Mouse (Mus musculus) testis, adult 2 months (tissue): ENCODE results near the gene Ankrd12. TPM values are rescaled to one million over a fixed set of nuclear protein-coding genes. Genes with fewer than 3 reads are reported as not detected.
"Not testable (repeated sequence)": the region's sequence is repeated elsewhere in the genome, so short reads cannot be mapped to it uniquely, and the experiment has no call there.

Experiments
- H3K27ac ChIP-seq: fragments of 200-500 bp; 2 replicates; pipeline ENCODE4 v1.5.1; 2012; ENCODE audit warnings: low read depth, low read length; ENCODE audit not compliant: control insufficient read depth, insufficient read depth
- H3K27me3 ChIP-seq: fragments of 200-500 bp; 2 replicates; pipeline ENCODE4 v1.6.1; 2012; ENCODE audit warnings: mild to moderate bottlenecking, low read length, moderate library complexity; ENCODE audit not compliant: control insufficient read depth, insufficient read depth
- H3K36me3 ChIP-seq: fragments of 200-500 bp; 2 replicates; pipeline ENCODE4 v1.6.1; 2012; ENCODE audit warnings: mild to moderate bottlenecking, low read length; ENCODE audit not compliant: control insufficient read depth, insufficient read depth
- H3K4me1 ChIP-seq: fragments of 200-500 bp; 2 replicates; pipeline ENCODE4 v1.6.1; 2012; ENCODE audit warnings: low read length; ENCODE audit not compliant: control insufficient read depth, insufficient read depth
- H3K4me3 ChIP-seq: fragments of 200-500 bp; 2 replicates; pipeline ENCODE4 v1.5.1; 2012; ENCODE audit warnings: low read depth, mild to moderate bottlenecking, low read length, moderate library complexity, mixed read lengths; ENCODE audit not compliant: control insufficient read depth
- CTCF ChIP-seq: fragments of 200-500 bp; IDR thresholded peaks from 2 replicates; pipeline ENCODE4 v1.5.1; 2012; ENCODE audit warnings: low read depth, mild to moderate bottlenecking, inconsistent platforms, low read length, moderate library complexity; ENCODE audit not compliant: control insufficient read depth, insufficient read depth, insufficient replicate concordance
- POLR2A ChIP-seq: fragments of 200-500 bp; IDR thresholded peaks from 2 replicates; pipeline ENCODE4 v1.6.1; 2012; ENCODE audit warnings: low read depth, mild to moderate bottlenecking, inconsistent platforms, low read length, moderate library complexity; ENCODE audit not compliant: control insufficient read depth
- polyA plus RNA-seq: library from polyadenylated mRNA; depleted of rRNA; stranded (reverse); fragments of >200 nt; gene quantifications from 2 replicates; pipeline ENCODE4 v1.2.3, GENCODE M21; 2012

Gene Ankrd12
- polyA plus RNA-seq, 1 experiment = 11.0 TPM

DNA sequence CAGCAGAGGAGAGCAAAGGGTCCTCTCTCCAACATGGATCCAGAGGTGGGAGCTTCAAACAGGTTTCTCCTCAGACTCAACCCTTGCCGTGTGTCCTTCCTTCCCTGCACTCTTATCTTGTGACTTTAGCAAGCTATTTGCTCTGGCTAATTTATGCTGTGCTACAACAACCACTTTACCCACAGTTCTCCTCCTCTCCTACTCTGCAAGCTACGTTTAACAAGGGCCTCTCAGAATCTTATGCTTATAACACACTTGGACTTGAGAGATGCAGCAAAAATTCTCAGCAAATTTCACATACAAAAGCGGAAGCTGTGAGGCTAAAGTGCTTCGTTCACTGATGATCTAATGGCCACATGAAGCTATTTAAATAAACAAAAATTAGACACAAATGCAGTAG is 23.5 kb downstream of the Ankrd12 start:
- no peaks in the 10 kb centered on the region for H3K36me3 ChIP-seq
- TF ChIP-seq CTCF (no peak), POLR2A (no peak)
- no peak overlapping the region for H3K4me3 ChIP-seq
- H3K27me3 ChIP-seq = no peaks in the 10 kb centered on the region
- no peak overlapping the region for H3K27ac ChIP-seq
- H3K4me1 ChIP-seq = no peaks in the 10 kb centered on the region

DNA sequence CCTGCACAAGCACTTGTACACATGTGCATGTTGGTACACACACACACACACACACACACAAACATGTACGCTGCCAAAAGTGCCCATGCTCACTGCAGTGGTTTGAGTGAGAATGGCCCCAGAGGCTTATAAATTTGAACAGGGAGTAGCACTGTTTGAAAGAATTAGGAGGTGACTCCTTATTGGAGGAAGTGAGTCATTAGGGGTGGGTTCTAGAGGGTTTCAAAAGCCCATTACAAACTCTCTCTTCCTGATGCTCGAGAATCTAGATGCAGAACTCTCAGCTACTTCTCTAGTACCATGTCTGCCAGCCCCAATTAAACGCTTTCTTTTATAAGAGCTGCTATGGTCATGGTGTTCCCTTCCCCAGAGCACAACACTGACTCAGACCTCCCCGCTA is 28.1 kb downstream of the Ankrd12 start:
- Histone ChIP-seq H3K27me3 (no peaks in the 10 kb centered on the region), H3K36me3 (no peaks in the 10 kb centered on the region), H3K27ac (no peak overlapping the region), H3K4me3 (no peak overlapping the region), H3K4me1 (no peaks in the 10 kb centered on the region)
- no peak for TF ChIP-seq POLR2A
- TF ChIP-seq CTCF = no peak

DNA sequence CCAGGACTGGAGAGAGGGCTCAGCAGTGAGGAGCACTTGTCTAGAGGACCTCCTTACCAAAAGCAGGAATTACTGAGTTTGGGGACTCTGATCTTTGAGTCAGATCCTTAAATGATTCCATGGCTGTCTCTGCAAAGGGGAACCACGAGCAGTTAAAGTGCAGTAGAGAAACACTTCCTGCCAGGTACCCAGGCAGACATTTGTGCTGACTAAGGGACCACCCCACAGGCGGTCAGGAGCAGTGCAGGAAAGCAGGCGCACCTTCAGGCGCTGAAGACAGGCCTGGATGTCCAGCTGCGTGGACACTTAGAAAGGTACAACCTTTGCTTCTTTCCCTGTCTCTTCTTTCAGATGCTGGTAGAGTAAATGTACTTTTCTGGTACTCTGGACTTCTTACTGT is 28.7 kb downstream of the Ankrd12 start:
- H3K4me3 ChIP-seq = no peak overlapping the region
- H3K36me3 ChIP-seq = no peaks in the 10 kb centered on the region
- no peak for TF ChIP-seq CTCF
- no peak for TF ChIP-seq POLR2A
- no peaks in the 10 kb centered on the region for H3K27me3 ChIP-seq
- no peak overlapping the region for H3K27ac ChIP-seq
- H3K4me1 ChIP-seq = no peaks in the 10 kb centered on the region

DNA sequence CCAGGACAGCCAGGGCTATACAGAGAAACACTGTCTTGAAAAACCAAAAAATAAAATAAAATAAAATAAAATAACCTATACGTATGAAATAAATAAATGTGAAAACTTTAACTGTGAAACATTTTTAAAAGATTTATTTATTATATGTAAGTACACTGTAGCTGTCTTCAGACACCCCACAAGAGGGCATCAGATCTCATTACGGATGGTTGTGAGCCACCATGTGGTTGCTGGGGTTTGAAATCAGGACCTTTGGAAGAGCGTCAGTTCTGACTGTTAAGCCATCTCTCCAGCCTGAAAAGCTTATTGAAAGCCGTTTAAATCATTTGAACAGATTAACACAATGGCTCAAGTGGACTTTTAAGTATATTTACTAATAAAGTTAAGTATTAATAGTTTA is 33.2 kb downstream of the Ankrd12 start:
- H3K4me1 ChIP-seq, H3K27ac ChIP-seq, H3K27me3 ChIP-seq, H3K4me3 ChIP-seq, H3K36me3 ChIP-seq: not testable (repeated sequence)

DNA sequence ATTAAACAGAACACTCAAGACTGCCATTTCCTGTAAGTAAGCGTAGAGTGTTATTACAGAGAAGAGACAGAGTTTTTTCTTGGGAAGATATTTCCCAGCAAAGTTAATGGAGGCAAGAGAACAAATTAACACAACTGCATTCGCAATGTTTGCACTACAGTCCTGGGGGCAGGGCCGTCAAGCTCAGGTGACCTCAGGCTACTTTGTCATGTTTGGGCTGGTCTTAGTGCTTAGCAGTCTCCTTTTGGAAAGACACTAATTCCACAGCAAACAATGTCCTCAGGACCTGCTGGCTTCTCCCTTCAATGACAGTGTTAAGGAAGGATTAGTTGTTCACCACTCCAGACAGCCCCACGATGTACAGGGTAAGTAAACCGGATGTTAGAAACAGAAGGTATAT is 35.9 kb downstream of the Ankrd12 start:
- H3K4me1 ChIP-seq = no peaks in the 10 kb centered on the region

DNA sequence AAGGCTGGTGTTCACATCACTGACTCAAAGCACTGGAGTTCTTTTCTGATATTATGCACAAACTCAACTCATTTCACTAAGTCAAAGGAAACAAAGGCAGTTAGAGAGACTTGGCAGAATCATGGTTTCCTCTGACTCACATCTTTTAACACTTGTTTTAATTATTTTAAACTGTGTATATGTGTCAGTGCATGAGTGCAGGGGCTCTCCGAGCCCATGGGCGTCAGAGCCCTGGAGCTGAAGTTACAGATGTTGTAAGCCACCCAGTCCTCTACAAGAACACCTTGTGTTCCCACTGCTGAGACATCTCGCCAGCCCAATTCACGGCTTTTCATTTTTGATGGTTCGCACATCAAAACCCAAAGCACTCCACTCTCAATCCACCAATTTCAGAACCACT is 43.6 kb downstream of the Ankrd12 start:
- H3K27ac ChIP-seq = no peak overlapping the region
- no peak overlapping the region for H3K4me3 ChIP-seq
- H3K4me1 ChIP-seq = no peaks in the 10 kb centered on the region
- H3K36me3 ChIP-seq = no peaks in the 10 kb centered on the region
- TF ChIP-seq POLR2A (no peak), CTCF (no peak)
- H3K27me3 ChIP-seq = no peaks in the 10 kb centered on the region

More for the DNA sequence above, 35.9 kb downstream of the Ankrd12 start:
- Histone ChIP-seq H3K4me3 (no peak overlapping the region), H3K36me3 (no peaks in the 10 kb centered on the region), H3K27ac (no peak overlapping the region), H3K27me3 (no peaks in the 10 kb centered on the region)
- no peak for TF ChIP-seq CTCF
- TF ChIP-seq POLR2A = no peak

DNA sequence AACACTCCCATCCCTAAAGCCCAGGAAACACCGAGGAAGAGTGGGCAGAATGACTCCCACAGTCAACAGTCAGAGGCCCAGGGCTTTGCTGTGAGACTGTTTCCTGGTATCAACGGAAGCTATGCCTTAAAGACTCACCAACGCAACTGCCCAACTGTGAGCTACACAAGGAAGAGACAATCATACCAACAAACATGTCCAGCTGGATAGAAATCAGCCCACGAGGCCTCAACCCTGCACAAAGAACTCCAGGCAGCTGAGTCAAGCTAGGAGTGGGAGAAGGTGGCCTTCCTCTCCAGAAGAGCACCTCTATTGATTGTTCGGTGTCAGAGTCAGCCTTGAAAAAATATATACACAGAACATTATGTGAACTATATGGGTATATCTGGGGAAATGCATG is 44.9 kb downstream of the Ankrd12 start:
- no peaks in the 10 kb centered on the region for H3K27me3 ChIP-seq
- H3K27ac ChIP-seq = no peak overlapping the region
- H3K4me3 ChIP-seq = no peak overlapping the region
- no peaks in the 10 kb centered on the region for H3K36me3 ChIP-seq
- TF ChIP-seq POLR2A = no peak
- TF ChIP-seq CTCF = no peak
- H3K4me1 ChIP-seq = no peaks in the 10 kb centered on the region

DNA sequence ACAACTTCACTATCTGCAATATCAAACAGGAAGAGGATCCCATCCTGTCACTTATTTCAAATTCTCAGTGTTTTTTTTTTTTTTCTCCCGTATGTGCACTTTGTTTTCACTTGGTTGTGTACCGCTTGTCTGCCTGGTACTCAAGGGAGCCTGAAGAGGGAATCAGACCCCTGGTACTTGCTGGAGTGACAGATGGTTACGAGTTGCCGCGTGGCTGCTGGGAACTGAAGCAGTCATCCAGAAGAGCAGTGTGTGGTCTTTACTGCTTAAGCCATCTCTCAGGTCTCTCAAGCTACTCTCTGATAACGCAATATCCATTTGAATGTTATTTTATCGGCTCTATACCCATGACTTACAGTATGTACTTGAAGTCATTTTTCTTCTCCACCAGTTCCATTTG is 52.7 kb downstream of the Ankrd12 start:
- no peak overlapping the region for H3K27ac ChIP-seq
- no peaks in the 10 kb centered on the region for H3K4me1 ChIP-seq
- no peaks in the 10 kb centered on the region for H3K27me3 ChIP-seq
- H3K4me3 ChIP-seq = no peak overlapping the region
- no peaks in the 10 kb centered on the region; the same call in 1 of the 2 replicates for H3K36me3 ChIP-seq
- TF ChIP-seq POLR2A = no peak
- no peak for TF ChIP-seq CTCF
